Comparison of ENCODE assay signal across 12 mouse cellular contexts in genomic region chr7:132858043-132858608, GRCm38 (mm10). TPM values are rescaled to one million over a fixed set of nuclear protein-coding genes. Genes with fewer than 3 reads are reported as not detected.
DNase-seq lines count a peak whose midpoint lies in the region; ATAC-seq and TF ChIP-seq lines count a peak whose summit lies in the region.
"Had no signal": no experiment of that assay in that cellular context is flagged by ENCODE, and none has a peak within 500 bp of the region (broad histone marks: within the 10 kb centered on the region; RNA-seq: fewer than 3 reads in every experiment).

No protein-coding gene starts in this region.

- no peak overlapping the region for H3K9ac ChIP-seq in heart, embryonic 12.5 days
- no peak overlapping the region for H3K9ac ChIP-seq in midbrain, postnatal 0 days (replicated peaks; ENCODE audit: low read length, poor library complexity, severe bottlenecking)
- H3K9ac ChIP-seq in stomach, postnatal 0 days (ENCODE audit: low read length), result no peak overlapping the region

- 67% methylated on average over 5 of the region's 5 CpGs for WGBS in heart, embryonic 12.5 days
- WGBS in midbrain, postnatal 0 days, result 75% methylated on average over 5 of the region's 5 CpGs
- 75% methylated on average over 5 of the region's 5 CpGs for WGBS in midbrain, embryonic 10.5 days
- WGBS in stomach, postnatal 0 days, result 70% methylated on average over 5 of the region's 5 CpGs

- no peak overlapping the region for H3K4me3 ChIP-seq in heart, embryonic 12.5 days
- no peak overlapping the region for H3K4me3 ChIP-seq in midbrain, postnatal 0 days (ENCODE audit: low read depth, low read length)
- H3K4me3 ChIP-seq in midbrain, embryonic 10.5 days, result no peak overlapping the region
- no peak overlapping the region for H3K4me3 ChIP-seq in stomach, postnatal 0 days (ENCODE audit: low read depth, low read length)

- no peak for TF ChIP-seq EP300 in stomach, postnatal 0 days (optimal IDR thresholded peaks at IDR 0.05)

- H3K27ac ChIP-seq in heart, embryonic 12.5 days (ENCODE audit: poor library complexity, severe bottlenecking), result no peak overlapping the region
- H3K27ac ChIP-seq in midbrain, postnatal 0 days (ENCODE audit: low read depth, low read length), result no peak overlapping the region
- no peak overlapping the region for H3K27ac ChIP-seq in midbrain, embryonic 10.5 days (replicated peaks)
- no peak overlapping the region for H3K27ac ChIP-seq in stomach, postnatal 0 days (replicated peaks)

- no peaks in the 10 kb centered on the region for H3K9me3 ChIP-seq in heart, embryonic 12.5 days (replicated peaks)
- no peaks in the 10 kb centered on the region for H3K9me3 ChIP-seq in midbrain, postnatal 0 days (ENCODE audit: low read length)
- H3K9me3 ChIP-seq in midbrain, embryonic 10.5 days (replicated peaks), result no peaks in the 10 kb centered on the region
- no peaks in the 10 kb centered on the region for H3K9me3 ChIP-seq in stomach, postnatal 0 days (ENCODE audit: control insufficient read depth, low read length)
- H3K9me3 ChIP-seq: embryonic facial prominence, embryonic 12.5 days had no signal

- no peaks in the 10 kb centered on the region for H3K27me3 ChIP-seq in heart, embryonic 12.5 days (replicated peaks)
- H3K27me3 ChIP-seq in midbrain, postnatal 0 days (ENCODE audit: insufficient read depth, low read length), result no peaks in the 10 kb centered on the region
- no peaks in the 10 kb centered on the region for H3K27me3 ChIP-seq in midbrain, embryonic 10.5 days (ENCODE audit: low read depth, poor library complexity, severe bottlenecking)
- no peaks in the 10 kb centered on the region for H3K27me3 ChIP-seq in stomach, postnatal 0 days (ENCODE audit: control insufficient read depth, insufficient read depth, low read length)
- H3K27me3 ChIP-seq: embryonic facial prominence, embryonic 12.5 days had no signal

- H3K36me3 ChIP-seq in heart, embryonic 12.5 days, result no peaks in the 10 kb centered on the region
- no peaks in the 10 kb centered on the region for H3K36me3 ChIP-seq in midbrain, postnatal 0 days (ENCODE audit: insufficient read depth, low read length)
- no peaks in the 10 kb centered on the region; the same call in 1 of the 2 replicates for H3K36me3 ChIP-seq in midbrain, embryonic 10.5 days
- no peaks in the 10 kb centered on the region for H3K36me3 ChIP-seq in stomach, postnatal 0 days (ENCODE audit: control insufficient read depth, insufficient read depth, low read length)
- H3K36me3 ChIP-seq: embryonic facial prominence, embryonic 12.5 days had no signal

- no peak overlapping the region for H3K4me2 ChIP-seq in heart, embryonic 12.5 days
- H3K4me2 ChIP-seq in midbrain, postnatal 0 days (ENCODE audit: low read depth, low read length, poor library complexity, severe bottlenecking), result no peak overlapping the region
- no peak overlapping the region for H3K4me2 ChIP-seq in stomach, postnatal 0 days (replicated peaks; ENCODE audit: low read depth)

- peak; percentile 86 for DNase-seq in heart, adult 11 months
- peak; percentile 5 for DNase-seq in midbrain, postnatal 0 days (ENCODE audit: low spot score)
- no peak for DNase-seq in midbrain, embryonic 10.5 days (ENCODE audit: low spot score)
- DNase-seq in NIH3T3 (ENCODE audit: low read depth), result peak; percentile 41
- no peak for DNase-seq in stomach, postnatal 0 days (ENCODE audit: low spot score)
- no peak for DNase-seq in heart, postnatal 14 days
- DNase-seq in heart, postnatal 25 days (ENCODE audit: low spot score), result no peak
- DNase-seq: gastrocnemius, postnatal 36 days; kidney, adult 18-20 months; right cerebral cortex, postnatal 14 days had no signal

- peak; percentile 33 for TF ChIP-seq CTCF in midbrain, postnatal 0 days (IDR thresholded peaks at IDR 0.05)
- TF ChIP-seq CTCF in stomach, postnatal 0 days (IDR thresholded peaks at IDR 0.05; ENCODE audit: low read depth), result peak; percentile 46

- ATAC-seq in heart, embryonic 12.5 days (ENCODE audit: insufficient number of reproducible peaks, low FRiP score), result no peak
- no peak for ATAC-seq in midbrain, postnatal 0 days (ENCODE audit: low FRiP score)
- ATAC-seq in stomach, postnatal 0 days (ENCODE audit: low FRiP score, low TSS enrichment), result no peak

- intact Hi-C loops in heart, postnatal 14 days (cut with DNase I), result loop anchor here (5.0 to 10.0 kb wide), 2 partner anchors 144 to 777 kb away; partner anchors contain the start of gene Edrf1
- intact Hi-C loops in heart, postnatal 25 days (cut with DNase I), result loop anchor here (10.0 kb wide), 2 partner anchors 137 to 267 kb away; partner anchors contain the start of genes Ctbp2 and Fgfr2

- H3K4me1 ChIP-seq in heart, embryonic 12.5 days (replicated peaks), result peaks cover 8% of the 10 kb centered on the region
- H3K4me1 ChIP-seq in midbrain, postnatal 0 days (ENCODE audit: insufficient read depth, low read length), result peaks cover 8% of the 10 kb centered on the region; the same call in 1 of the 2 replicates
- H3K4me1 ChIP-seq in midbrain, embryonic 10.5 days, result peaks cover 11% of the 10 kb centered on the region
- H3K4me1 ChIP-seq in stomach, postnatal 0 days (replicated peaks; ENCODE audit: control insufficient read depth, insufficient read depth), result no peaks in the 10 kb centered on the region

RNA-seq across cellular contexts. Expression of gene Abraxas2, which starts 0.9 kb away (rescaled TPM):
- 26.6 and 27.8 TPM in 2 replicates for polyA plus RNA-seq in heart, embryonic 12.5 days (2016; fragmentation: Nextera tagmentation; extraction: Ambion mirVana)
- total RNA-seq in midbrain, postnatal 0 days (2014; rRNA removed), result 26.7 and 28.8 TPM in 2 replicates
- polyA plus RNA-seq in midbrain, postnatal 0 days (2015; fragmentation: Nextera tagmentation; extraction: Ambion mirVana), result 31.1 and 32.3 TPM in 2 replicates
- polyA plus RNA-seq in midbrain, embryonic 10.5 days (2016; fragmentation: Nextera tagmentation; extraction: Ambion mirVana), result 36.2 and 36.6 TPM in 2 replicates
- 18.7 and 20.2 TPM in 2 replicates for polyA plus RNA-seq in stomach, postnatal 0 days (2015; fragmentation: Nextera tagmentation; extraction: Ambion mirVana)
- 10 to 100 TPM; 19.2 to 20.8 TPM for total RNA-seq in heart, postnatal 14 days (2021)
- total RNA-seq in heart, postnatal 25 days (2021), result 10 to 100 TPM; 21.0 to 21.4 TPM

RNA-seq across cellular contexts. Expression of gene Eef1akmt2, which starts 5.7 kb away (rescaled TPM):
- polyA plus RNA-seq in heart, embryonic 12.5 days (2016; fragmentation: Nextera tagmentation; extraction: Ambion mirVana), result 37.9 and 45.9 TPM in 2 replicates
- 52.1 and 62.1 TPM in 2 replicates for total RNA-seq in midbrain, postnatal 0 days (2014; rRNA removed)
- polyA plus RNA-seq in midbrain, postnatal 0 days (2015; fragmentation: Nextera tagmentation; extraction: Ambion mirVana), result 80.1 and 84.2 TPM in 2 replicates
- 80.7 and 82.0 TPM in 2 replicates for polyA plus RNA-seq in midbrain, embryonic 10.5 days (2016; fragmentation: Nextera tagmentation; extraction: Ambion mirVana)
- polyA plus RNA-seq in stomach, postnatal 0 days (2015; fragmentation: Nextera tagmentation; extraction: Ambion mirVana), result 39.0 and 39.9 TPM in 2 replicates
- 10 to 100 TPM in 1 of 2 experiments, 1 to 10 TPM in 1; 9.5 to 10.9 TPM for total RNA-seq in heart, postnatal 14 days (2021)
- 1 to 10 TPM; 9.6 to 9.8 TPM for total RNA-seq in heart, postnatal 25 days (2021)

RNA-seq across cellular contexts. Expression of gene Fam53b, which starts 44.4 kb away (rescaled TPM):
- polyA plus RNA-seq in heart, embryonic 12.5 days (2016; fragmentation: Nextera tagmentation; extraction: Ambion mirVana), result 15.3 and 17.0 TPM in 2 replicates
- total RNA-seq in midbrain, postnatal 0 days (2014; rRNA removed), result 8.0 and 17.3 TPM in 2 replicates
- 7.3 and 9.4 TPM in 2 replicates for polyA plus RNA-seq in midbrain, postnatal 0 days (2015; fragmentation: Nextera tagmentation; extraction: Ambion mirVana)
- 23.1 and 25.0 TPM in 2 replicates for polyA plus RNA-seq in midbrain, embryonic 10.5 days (2016; fragmentation: Nextera tagmentation; extraction: Ambion mirVana)
- polyA plus RNA-seq in stomach, postnatal 0 days (2015; fragmentation: Nextera tagmentation; extraction: Ambion mirVana), result 8.4 and 8.5 TPM in 2 replicates
- 10 to 100 TPM; 29.2 to 34.1 TPM for total RNA-seq in heart, postnatal 14 days (2021)
- total RNA-seq in heart, postnatal 25 days (2021), result 10 to 100 TPM; 25.8 to 26.8 TPM

Comparison
In these comparisons a context has a peak if more than half of its experiments do, and no peak if none do; other contexts are left out.
1. DNase-seq: peak in heart, adult 11 months (single experiment), midbrain, postnatal 0 days (single experiment) and NIH3T3 (single experiment); none in midbrain, embryonic 10.5 days (single experiment), stomach, postnatal 0 days (single experiment), heart, postnatal 14 days (0 of 2) and heart, postnatal 25 days (single experiment).